Mouse (Mus musculus): ENCODE data around the gene Ssna1. TPM values are rescaled to one million over a fixed set of nuclear protein-coding genes. Genes with fewer than 3 reads are reported as not detected.
"Not testable (repeated sequence)": the region's sequence is repeated elsewhere in the genome, so short reads cannot be mapped to it uniquely, and the experiment has no call there.

Gene Ssna1
- polyA plus RNA-seq, 1 experiment, result 105 TPM

GRCm38 (mm10) chr2:25266720-25267119, 5.5 kb downstream of the Ssna1 start:
- TF ChIP-seq CTCF (IDR thresholded peaks at IDR 0.05; ENCODE audit: borderline replicate concordance, extremely low read depth, insufficient read depth, insufficient read length), result no peak
- TF ChIP-seq POLR2A (IDR thresholded peaks at IDR 0.05; ENCODE audit: borderline replicate concordance, extremely low read depth, insufficient read depth, insufficient read length, poor library complexity, severe bottlenecking), result no peak
- peak; percentile 29 for DNase-seq (ENCODE audit: low read depth)

GRCm38 (mm10) chr2:25265897-25266656, 6.2 kb downstream of the Ssna1 start:
- DNase-seq (ENCODE audit: low read depth), result peak; percentile 50
- no peak for TF ChIP-seq CTCF (IDR thresholded peaks at IDR 0.05; ENCODE audit: borderline replicate concordance, extremely low read depth, insufficient read depth, insufficient read length)
- TF ChIP-seq POLR2A (IDR thresholded peaks at IDR 0.05; ENCODE audit: borderline replicate concordance, extremely low read depth, insufficient read depth, insufficient read length, poor library complexity, severe bottlenecking), result no peak

GRCm38 (mm10) chr2:25264851-25265250, 7.4 kb downstream of the Ssna1 start:
- no peak for DNase-seq (ENCODE audit: low read depth)
- TF ChIP-seq POLR2A (IDR thresholded peaks at IDR 0.05; ENCODE audit: borderline replicate concordance, extremely low read depth, insufficient read depth, insufficient read length, poor library complexity, severe bottlenecking) (no peak), CTCF (IDR thresholded peaks at IDR 0.05; ENCODE audit: borderline replicate concordance, extremely low read depth, insufficient read depth, insufficient read length) (no peak)

- no peak for DNase-seq (ENCODE audit: low read depth)
- TF ChIP-seq POLR2A (IDR thresholded peaks at IDR 0.05; ENCODE audit: borderline replicate concordance, extremely low read depth, insufficient read depth, insufficient read length, poor library complexity, severe bottlenecking) (no peak), CTCF (IDR thresholded peaks at IDR 0.05; ENCODE audit: borderline replicate concordance, extremely low read depth, insufficient read depth, insufficient read length) (no peak)
Measured at GRCm38 (mm10) chr2:25264286-25264660, 8.0 kb downstream of the Ssna1 start.

GRCm38 (mm10) chr2:25263623-25264285, 8.5 kb downstream of the Ssna1 start:
- DNase-seq (ENCODE audit: low read depth), result no peak
- no peak for TF ChIP-seq POLR2A (IDR thresholded peaks at IDR 0.05; ENCODE audit: borderline replicate concordance, extremely low read depth, insufficient read depth, insufficient read length, poor library complexity, severe bottlenecking)
- no peak for TF ChIP-seq CTCF (IDR thresholded peaks at IDR 0.05; ENCODE audit: borderline replicate concordance, extremely low read depth, insufficient read depth, insufficient read length)

- DNase-seq (ENCODE audit: low read depth), result peak; percentile 58
- TF ChIP-seq POLR2A (IDR thresholded peaks at IDR 0.05; ENCODE audit: borderline replicate concordance, extremely low read depth, insufficient read depth, insufficient read length, poor library complexity, severe bottlenecking) (no peak), CTCF (IDR thresholded peaks at IDR 0.05; ENCODE audit: borderline replicate concordance, extremely low read depth, insufficient read depth, insufficient read length) (no peak)
Measured at GRCm38 (mm10) chr2:25262795-25263622, 9.2 kb downstream of the Ssna1 start.

GRCm38 (mm10) chr2:25262291-25262767, 9.9 kb downstream of the Ssna1 start, which contains the start of gene Tprn:
Gene Tprn, plus strand, starts transcription at chr2:25262618.
- peak; percentile 62; the same call in 1 of the 2 replicates for TF ChIP-seq POLR2A (IDR thresholded peaks at IDR 0.05; ENCODE audit: borderline replicate concordance, extremely low read depth, insufficient read depth, insufficient read length, poor library complexity, severe bottlenecking)
- no peak for TF ChIP-seq CTCF (IDR thresholded peaks at IDR 0.05; ENCODE audit: borderline replicate concordance, extremely low read depth, insufficient read depth, insufficient read length)
- peak; percentile 99 for DNase-seq (ENCODE audit: low read depth)

- no peak for DNase-seq (ENCODE audit: low read depth)
Measured at GRCm38 (mm10) chr2:25261870-25262269, 10.4 kb downstream of the Ssna1 start.

GRCm38 (mm10) chr2:25258887-25259286, 13.4 kb downstream of the Ssna1 start:
- no peak for TF ChIP-seq POLR2A (IDR thresholded peaks at IDR 0.05; ENCODE audit: borderline replicate concordance, extremely low read depth, insufficient read depth, insufficient read length, poor library complexity, severe bottlenecking)
- peak; percentile 39; the same call in 1 of the 2 replicates for TF ChIP-seq CTCF (IDR thresholded peaks at IDR 0.05; ENCODE audit: borderline replicate concordance, extremely low read depth, insufficient read depth, insufficient read length)

More at GRCm38 (mm10) chr2:25261870-25262269, 10.4 kb downstream of the Ssna1 start:
- TF ChIP-seq CTCF (IDR thresholded peaks at IDR 0.05; ENCODE audit: borderline replicate concordance, extremely low read depth, insufficient read depth, insufficient read length) (no peak), POLR2A (IDR thresholded peaks at IDR 0.05; ENCODE audit: borderline replicate concordance, extremely low read depth, insufficient read depth, insufficient read length, poor library complexity, severe bottlenecking) (no peak)

GRCm38 (mm10) chr2:25257250-25257649, 15.0 kb downstream of the Ssna1 start:
- DNase-seq (ENCODE audit: low read depth), result not testable (repeated sequence)

More at GRCm38 (mm10) chr2:25258887-25259286, 13.4 kb downstream of the Ssna1 start:
- DNase-seq (ENCODE audit: low read depth), result no peak

GRCm38 (mm10) chr2:25256443-25257109, 15.7 kb downstream of the Ssna1 start:
- DNase-seq (ENCODE audit: low read depth), result not testable (repeated sequence)

Measured in brain, embryonic 14.5 days (tissue).